Mouse (Mus musculus) forebrain, embryonic 14.5 days (tissue): ENCODE data around the gene Cd7. TPM values are rescaled to one million over a fixed set of nuclear protein-coding genes. Genes with fewer than 3 reads are reported as not detected.
"Not testable (repeated sequence)": the region's sequence is repeated elsewhere in the genome, so short reads cannot be mapped to it uniquely, and the experiment has no call there.

Experiments
- ATAC-seq: fragments of 200-750 bp; cut with Nextera tagmentation; 2 replicates; pipeline ENCODE4 v1.8.0; 2017; ENCODE audit warnings: mild to moderate bottlenecking, moderate library complexity
- DNase-seq: peaks from one replicate; pipeline ENCODE4 v3.0.0-alpha.2; 2015; ENCODE audit warnings: low spot score
- H3K27ac ChIP-seq: fragments of 300-500 bp; sonication (generic); 2 replicates; pipeline ENCODE4 v1.5.1; 2014; ENCODE audit warnings: low read depth, mild to moderate bottlenecking, control low read depth, low read length, moderate library complexity
- H3K27me3 ChIP-seq: fragments of 300-500 bp; sonication (generic); replicated peaks from 2 replicates; pipeline ENCODE4 v1.6.1; 2014; ENCODE audit warnings: low read length, control low read depth, mixed read lengths; ENCODE audit not compliant: control insufficient read depth, insufficient read depth
- H3K36me3 ChIP-seq: fragments of 300-500 bp; sonication (generic); 2 replicates; pipeline ENCODE4 v1.6.1; 2014; ENCODE audit warnings: low read length, control low read depth; ENCODE audit not compliant: control insufficient read depth, insufficient read depth
- H3K4me1 ChIP-seq: fragments of 300-500 bp; sonication (generic); 2 replicates; pipeline ENCODE4 v1.6.1; 2014; ENCODE audit warnings: antibody characterized with exemption, low read length, control low read depth; ENCODE audit not compliant: control insufficient read depth, insufficient read depth
- H3K4me2 ChIP-seq: fragments of 300-500 bp; sonication (generic); 2 replicates; pipeline ENCODE4 v1.6.1; 2014; ENCODE audit warnings: mild to moderate bottlenecking, control low read depth, low read length
- H3K4me3 ChIP-seq: fragments of 300-500 bp; sonication (generic); 2 replicates; pipeline ENCODE4 v1.5.1; 2014; ENCODE audit warnings: low read depth, low read length, control low read depth
- H3K9ac ChIP-seq: fragments of 300-500 bp; sonication (generic); 2 replicates; pipeline ENCODE4 v1.6.1; 2014; ENCODE audit warnings: mild to moderate bottlenecking, low read length, control low read depth, moderate library complexity
- H3K9me3 ChIP-seq: fragments of 300-500 bp; sonication (generic); replicated peaks from 2 replicates; pipeline ENCODE4 v1.6.1; 2016; ENCODE audit warnings: low read length, control low read depth, mixed read lengths; ENCODE audit not compliant: control insufficient read depth
- WGBS: fragments of 180-500 bp; shearing (Covaris S2); extraction: QIAGEN DNeasy Blood & Tissue Kit; methylation state at CpG from one replicate; pipeline ENCODE4 v1.1.7; 2014; 5-methylcytosine and 5-hydroxymethylcytosine counted together
- polyA plus RNA-seq: library from polyadenylated mRNA; unstranded; fragments of >200 nt; fragmentation: Nextera tagmentation; extraction: Ambion mirVana; gene quantifications from 2 replicates; pipeline ENCODE4 v1.2.1, GENCODE M21; 2014

Gene Cd7
- polyA plus RNA-seq, 1 experiment from 2014 or later, result not detected

GRCm38 (mm10) chr11:121069662-121070061 lies 30.4 kb upstream of the Cd7 start:
- H3K9ac ChIP-seq, H3K4me2 ChIP-seq, H3K9me3 ChIP-seq, H3K4me1 ChIP-seq, DNase-seq, H3K36me3 ChIP-seq, H3K27me3 ChIP-seq, H3K27ac ChIP-seq, ATAC-seq, H3K4me3 ChIP-seq: not testable (repeated sequence)
- 89% methylated on average over 11 of the region's 16 CpGs for WGBS

DNA sequence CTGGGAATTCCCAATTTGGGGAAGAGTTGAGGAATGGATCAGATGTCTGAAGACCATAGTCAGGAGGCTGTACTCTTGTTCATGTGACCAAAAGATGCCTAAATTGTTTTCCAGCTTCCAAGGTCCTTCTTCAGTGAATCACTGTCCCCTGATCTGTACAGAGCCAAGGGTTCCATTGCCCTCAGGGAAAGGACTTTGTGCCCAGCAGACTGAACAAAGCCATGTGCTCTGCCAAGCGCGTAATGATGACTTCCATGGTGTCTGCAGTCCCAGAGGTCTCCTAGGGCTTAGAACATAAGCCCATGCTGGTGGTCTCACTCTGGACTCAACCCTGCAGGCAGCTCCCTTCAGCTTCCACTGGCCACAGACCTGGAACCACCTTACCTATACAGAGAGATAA lies 28.7 kb upstream of the Cd7 start:
- H3K4me3 ChIP-seq, result no peak overlapping the region
- no peak overlapping the region for H3K27ac ChIP-seq
- H3K4me1 ChIP-seq, result no peaks in the 10 kb centered on the region
- no peaks in the 10 kb centered on the region for H3K27me3 ChIP-seq
- no peaks in the 10 kb centered on the region for H3K9me3 ChIP-seq
- no peak overlapping the region for H3K9ac ChIP-seq
- H3K36me3 ChIP-seq, result no peaks in the 10 kb centered on the region
- ATAC-seq (no peak), DNase-seq (no peak)
- WGBS, result 95% methylated on average over 2 of the region's 2 CpGs
- H3K4me2 ChIP-seq, result no peak overlapping the region

DNA sequence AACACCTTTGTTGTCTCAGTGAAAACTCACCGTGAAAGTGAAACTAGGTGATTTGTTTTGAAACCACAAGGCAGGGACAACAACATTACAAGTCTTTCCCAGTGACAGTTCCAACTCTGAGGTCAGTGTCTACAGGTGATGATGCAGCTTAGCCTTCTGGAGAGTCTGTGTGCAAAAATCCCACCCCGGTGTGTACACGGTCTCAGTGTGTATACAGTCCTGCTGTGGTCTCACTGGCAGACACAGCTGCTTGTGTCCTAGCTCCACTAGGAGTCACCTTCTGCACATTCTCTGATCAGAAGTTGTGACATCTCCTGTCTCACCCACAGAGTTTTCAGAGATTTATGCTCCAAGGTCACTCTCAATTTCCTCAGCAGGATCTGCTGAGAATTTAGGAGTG lies 25.0 kb upstream of the Cd7 start:
- Histone ChIP-seq H3K36me3 (no peaks in the 10 kb centered on the region), H3K27me3 (no peaks in the 10 kb centered on the region), H3K27ac (no peak overlapping the region), H3K4me2 (no peak overlapping the region), H3K4me1 (no peaks in the 10 kb centered on the region), H3K4me3 (no peak overlapping the region), H3K9me3 (no peaks in the 10 kb centered on the region), H3K9ac (no peak overlapping the region)
- 84% methylated on average over 3 of the region's 3 CpGs for WGBS
- ATAC-seq, result no peak
- DNase-seq, result no peak

- 84% methylated on average over 5 of the region's 5 CpGs for WGBS
- Histone ChIP-seq H3K36me3 (no peaks in the 10 kb centered on the region), H3K27ac (no peak within 1 kb of the TSS), H3K9me3 (no peaks in the 10 kb centered on the region), H3K4me3 (no peak within 1 kb of the TSS), H3K4me2 (no peak within 1 kb of the TSS), H3K9ac (no peak within 1 kb of the TSS), H3K4me1 (no peaks in the 10 kb centered on the region), H3K27me3 (no peaks in the 10 kb centered on the region)
- DNase-seq, result no peak
- no peak for ATAC-seq
These were observed 24.2 kb upstream of the Cd7 start, which contains the start of gene Sectm1b for GRCm38 (mm10) chr11:121063379-121063778. Gene Sectm1b (minus strand): TSS chr11:121063569.

DNA sequence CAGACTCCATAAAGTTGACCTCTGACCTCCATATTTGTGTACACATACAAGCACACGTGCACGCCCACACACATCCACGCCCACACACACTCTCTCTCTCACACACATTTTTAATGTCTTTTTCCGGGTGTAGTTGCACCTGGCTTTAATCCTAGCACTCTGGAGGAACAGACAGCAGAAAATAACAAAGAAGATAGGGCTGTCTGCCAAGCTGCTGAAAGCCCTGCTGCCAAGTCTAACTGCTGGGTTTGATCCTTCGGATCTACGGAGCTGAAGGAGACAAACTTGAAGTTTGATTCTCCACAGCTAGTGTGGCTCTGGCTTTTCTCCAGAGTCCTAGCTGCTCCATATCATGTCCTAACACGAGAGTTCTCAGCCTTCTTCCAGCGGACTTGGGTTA lies 22.4 kb upstream of the Cd7 start:
- Histone ChIP-seq H3K9ac (no peak overlapping the region), H3K4me2 (no peak overlapping the region), H3K27ac (no peak overlapping the region), H3K36me3 (no peaks in the 10 kb centered on the region), H3K4me3 (no peak overlapping the region), H3K27me3 (no peaks in the 10 kb centered on the region), H3K9me3 (no peaks in the 10 kb centered on the region), H3K4me1 (no peaks in the 10 kb centered on the region)
- ATAC-seq (no peak), DNase-seq (peak; percentile 14)
- 64% methylated on average over 8 of the region's 8 CpGs for WGBS

DNA sequence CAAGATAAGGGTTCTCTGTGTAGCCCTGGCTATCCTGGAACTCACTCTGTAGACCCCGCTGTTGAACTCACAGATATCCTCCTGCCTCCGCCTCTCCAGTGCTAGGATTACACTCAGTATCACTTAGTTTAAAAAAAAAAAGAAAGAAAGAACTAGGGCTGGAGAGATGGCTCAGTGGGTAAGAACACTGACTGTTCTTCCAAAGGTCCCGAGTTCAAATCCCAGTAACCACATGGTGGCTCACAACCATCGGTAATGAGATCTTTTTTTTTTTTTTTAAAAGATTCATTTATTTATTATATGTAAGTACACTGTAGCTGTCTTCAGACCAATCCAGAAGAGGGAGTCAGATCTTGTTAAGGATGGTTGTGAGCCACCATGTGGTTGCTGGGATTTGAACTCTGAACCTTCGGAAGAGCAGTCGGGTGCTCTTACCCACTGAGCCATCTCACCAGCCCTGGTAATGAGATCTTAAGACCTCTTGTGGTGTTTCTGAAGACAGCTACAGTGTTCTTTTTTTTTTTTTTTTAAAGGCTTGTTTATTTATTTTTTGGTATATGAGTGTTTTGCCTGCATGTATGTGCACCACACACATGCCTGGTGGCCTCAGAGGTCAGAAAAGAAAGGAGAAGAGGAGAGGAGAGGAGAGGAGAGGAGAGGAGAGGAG lies 21.3 kb upstream of the Cd7 start:
- H3K4me3 ChIP-seq, H3K27ac ChIP-seq, H3K4me1 ChIP-seq, H3K9ac ChIP-seq, ATAC-seq, H3K9me3 ChIP-seq, H3K36me3 ChIP-seq, H3K27me3 ChIP-seq, DNase-seq, H3K4me2 ChIP-seq: not testable (repeated sequence)
- WGBS, result 92% methylated on average over 6 of the region's 6 CpGs

- H3K9me3 ChIP-seq, result no peaks in the 10 kb centered on the region
- no peaks in the 10 kb centered on the region for H3K27me3 ChIP-seq
- WGBS, result 88% methylated on average over 4 of the region's 4 CpGs
- H3K9ac ChIP-seq, result no peak overlapping the region
- H3K4me1 ChIP-seq, result no peaks in the 10 kb centered on the region
- DNase-seq, result no peak
- H3K36me3 ChIP-seq, result no peaks in the 10 kb centered on the region
- no peak overlapping the region for H3K4me3 ChIP-seq
- no peak overlapping the region for H3K4me2 ChIP-seq
- no peak overlapping the region for H3K27ac ChIP-seq
- no peak for ATAC-seq
These were observed 20.3 kb upstream of the Cd7 start for GRCm38 (mm10) chr11:121059471-121059870.

- Histone ChIP-seq H3K4me2 (no peak overlapping the region), H3K27ac (no peak overlapping the region), H3K4me3 (no peak overlapping the region), H3K27me3 (no peaks in the 10 kb centered on the region), H3K36me3 (no peaks in the 10 kb centered on the region), H3K4me1 (no peaks in the 10 kb centered on the region), H3K9ac (no peak overlapping the region), H3K9me3 (no peaks in the 10 kb centered on the region)
- DNase-seq (no peak), ATAC-seq (no peak)
- 91% methylated on average over 4 of the region's 4 CpGs for WGBS
These were observed 19.7 kb upstream of the Cd7 start for GRCm38 (mm10) chr11:121058956-121059355.

GRCm38 (mm10) chr11:121058122-121058521 lies 18.9 kb upstream of the Cd7 start:
- Histone ChIP-seq H3K4me3 (no peak overlapping the region), H3K4me2 (no peak overlapping the region), H3K27ac (no peak overlapping the region), H3K36me3 (no peaks in the 10 kb centered on the region), H3K9me3 (no peaks in the 10 kb centered on the region), H3K9ac (no peak overlapping the region), H3K4me1 (no peaks in the 10 kb centered on the region), H3K27me3 (no peaks in the 10 kb centered on the region)
- 81% methylated on average over 5 of the region's 5 CpGs for WGBS
- ATAC-seq (no peak), DNase-seq (no peak)
